Mouse (Mus musculus): ENCODE data around the gene Dennd2c.

- TF ChIP-seq CTCF (IDR thresholded peaks at IDR 0.05; ENCODE audit: low read depth, low read length) (no peak), POLR2A (IDR thresholded peaks at IDR 0.05; ENCODE audit: extremely low read depth, insufficient read depth, low read length) (no peak)
Observed at GRCm38 (mm10) chr3:103133098-103133497, 30.7 kb downstream of the Dennd2c start.

All from liver, adult 2 months (tissue).